Mouse (Mus musculus) hindbrain, embryonic 16.5 days (tissue): ENCODE results near the gene Fhl5. TPM values are rescaled to one million over a fixed set of nuclear protein-coding genes. Genes with fewer than 3 reads are reported as not detected.

Experiments used
- polyA plus RNA-seq: library from polyadenylated mRNA; unstranded; fragments of >200 nt; fragmentation: Nextera tagmentation; extraction: Ambion mirVana; gene quantifications from 2 replicates; pipeline ENCODE4 v1.2.1, GENCODE M21; 2015

The Fhl5 gene
- polyA plus RNA-seq, 1 experiment from 2014 or later, result not detected

Other genes with a start within 250 kb of the Fhl5 start
- 36.0 and 43.0 TPM in 2 replicates for gene Ufl1, start 38.9 kb upstream of the Fhl5 start, polyA plus RNA-seq